Comparison of ENCODE assay signal across 22 mouse cellular contexts in the genomic region with DNA sequence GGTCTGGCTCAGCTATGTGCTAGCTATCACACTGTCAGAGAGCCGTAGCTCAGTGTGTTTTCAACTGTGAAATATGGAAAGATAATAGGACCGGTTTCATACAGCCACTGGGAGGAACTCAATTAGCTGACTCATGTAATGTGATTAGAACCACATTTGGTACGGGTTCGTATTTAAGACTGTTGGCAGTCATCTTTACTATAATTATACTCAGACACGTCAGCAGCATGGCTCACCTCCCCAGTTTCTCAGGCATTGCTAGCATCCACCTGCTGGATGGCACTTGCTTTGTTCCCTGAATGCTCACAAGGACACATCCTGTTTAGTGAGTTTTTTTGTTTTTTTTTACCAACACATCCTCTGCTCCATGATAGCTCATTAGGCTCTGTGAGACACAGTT. TPM values are rescaled to one million over a fixed set of nuclear protein-coding genes. Genes with fewer than 3 reads are reported as not detected.
DNase-seq lines count a peak whose midpoint lies in the region; ATAC-seq lines count a peak whose summit lies in the region.
"Had no signal": no experiment of that assay in that cellular context is flagged by ENCODE, and none has a peak within 500 bp of the region (broad histone marks: within the 10 kb centered on the region; RNA-seq: fewer than 3 reads in every experiment).

No protein-coding gene starts in this region.

- H3K27me3 ChIP-seq in forebrain, embryonic 14.5 days (replicated peaks; ENCODE audit: control insufficient read depth, insufficient read depth, low read length), result no peaks in the 10 kb centered on the region
- H3K27me3 ChIP-seq in forebrain, embryonic 10.5 days (ENCODE audit: poor library complexity, severe bottlenecking), result no peaks in the 10 kb centered on the region
- H3K27me3 ChIP-seq in neural tube, embryonic 13.5 days, result no peaks in the 10 kb centered on the region
- H3K27me3 ChIP-seq: heart, embryonic 13.5 days; intestine, embryonic 15.5 days; stomach, embryonic 15.5 days had no signal

- ATAC-seq in forebrain, embryonic 14.5 days, result no peak
- ATAC-seq in neural tube, embryonic 13.5 days (ENCODE audit: low read depth), result no peak
- ATAC-seq: forebrain, embryonic 16.5 days; intestine, embryonic 15.5 days had no signal

- peak; percentile 30 for DNase-seq in forebrain, embryonic 14.5 days (ENCODE audit: low spot score)
- no peak for DNase-seq in forebrain, embryonic 10.5 days (ENCODE audit: extremely low spot score, low spot score)
- no peak for DNase-seq in neural tube, embryonic 10.5 days (ENCODE audit: extremely low spot score, low spot score)
- peak; percentile 45 for DNase-seq in Muller cell, postnatal 12 days (ENCODE audit: inconsistent ontology term)
- DNase-seq in right cerebral cortex, postnatal 36 days (ENCODE audit: low spot score in 2 of 2), result peak; percentile 20 to 43
- DNase-seq in heart, postnatal 36 days, result no peak
- no peak for DNase-seq in natural killer cell, adult 2 months (ENCODE audit: low spot score in 2 of 2)
- DNase-seq: cerebellum, postnatal 14 days; gastrocnemius, adult 2 months; heart, adult 11 months; kidney, postnatal 4 days; lung, embryonic 14.5 days; lung, postnatal 4 days; spleen, adult 18-20 months had no signal

- WGBS in forebrain, embryonic 14.5 days, result 44% methylated on average over 5 of the region's 5 CpGs
- 72% methylated on average over 5 of the region's 5 CpGs for WGBS in forebrain, embryonic 10.5 days
- 62% methylated on average over 5 of the region's 5 CpGs for WGBS in neural tube, embryonic 13.5 days

- no peaks in the 10 kb centered on the region for H3K9me3 ChIP-seq in forebrain, embryonic 14.5 days (replicated peaks; ENCODE audit: control insufficient read depth, low read length)
- no peaks in the 10 kb centered on the region for H3K9me3 ChIP-seq in forebrain, embryonic 10.5 days
- H3K9me3 ChIP-seq in neural tube, embryonic 13.5 days, result no peaks in the 10 kb centered on the region
- H3K9me3 ChIP-seq: heart, embryonic 13.5 days; intestine, embryonic 15.5 days; midbrain, embryonic 10.5 days; stomach, embryonic 15.5 days had no signal

- intact Hi-C loops in heart, postnatal 36 days (cut with DNase I), result no loop called here

- H3K27ac ChIP-seq in forebrain, embryonic 14.5 days (ENCODE audit: low read depth, low read length), result no peak overlapping the region
- H3K27ac ChIP-seq in forebrain, embryonic 10.5 days, result no peak overlapping the region
- H3K27ac ChIP-seq in neural tube, embryonic 13.5 days (replicated peaks), result 0 out of 2 replicates have a peak overlapping the region, but pooled peaks have one; percentile 9
- H3K27ac ChIP-seq: gastrocnemius, adult 2 months; heart, embryonic 13.5 days; intestine, embryonic 15.5 days; midbrain, embryonic 10.5 days; stomach, embryonic 15.5 days had no signal

- no peak overlapping the region for H3K4me3 ChIP-seq in forebrain, embryonic 14.5 days (ENCODE audit: low read depth, low read length)
- no peak overlapping the region for H3K4me3 ChIP-seq in forebrain, embryonic 10.5 days
- no peak overlapping the region for H3K4me3 ChIP-seq in neural tube, embryonic 13.5 days
- H3K4me3 ChIP-seq: gastrocnemius, adult 2 months; heart, embryonic 13.5 days; intestine, embryonic 15.5 days; midbrain, embryonic 10.5 days; stomach, embryonic 15.5 days had no signal

- H3K36me3 ChIP-seq in forebrain, embryonic 14.5 days (ENCODE audit: control insufficient read depth, insufficient read depth, low read length), result no peaks in the 10 kb centered on the region
- H3K36me3 ChIP-seq in forebrain, embryonic 10.5 days (replicated peaks), result no peaks in the 10 kb centered on the region
- H3K36me3 ChIP-seq in neural tube, embryonic 13.5 days, result no peaks in the 10 kb centered on the region
- H3K36me3 ChIP-seq: heart, embryonic 13.5 days; intestine, embryonic 15.5 days; midbrain, embryonic 10.5 days; stomach, embryonic 15.5 days had no signal

- H3K4me1 ChIP-seq in forebrain, embryonic 14.5 days (ENCODE audit: control insufficient read depth, insufficient read depth, low read length), result no peaks in the 10 kb centered on the region; the same call in 1 of the 2 replicates
- peaks cover 7% of the 10 kb centered on the region for H3K4me1 ChIP-seq in forebrain, embryonic 10.5 days
- peaks cover 12% of the 10 kb centered on the region for H3K4me1 ChIP-seq in neural tube, embryonic 13.5 days (replicated peaks)

- no peak overlapping the region for H3K9ac ChIP-seq in forebrain, embryonic 14.5 days (ENCODE audit: low read length)
- no peak overlapping the region for H3K9ac ChIP-seq in neural tube, embryonic 13.5 days
- H3K9ac ChIP-seq: heart, embryonic 13.5 days; intestine, embryonic 15.5 days; lung, embryonic 14.5 days; stomach, embryonic 15.5 days had no signal

- no peak overlapping the region for H3K4me2 ChIP-seq in forebrain, embryonic 14.5 days (ENCODE audit: low read length)
- H3K4me2 ChIP-seq in neural tube, embryonic 13.5 days, result no peak overlapping the region
- H3K4me2 ChIP-seq: heart, embryonic 13.5 days; intestine, embryonic 15.5 days; liver, embryonic 11.5 days; lung, embryonic 14.5 days; stomach, embryonic 15.5 days had no signal

RNA-seq across cellular contexts. Expression of a gene that starts 52.5 kb away (rescaled TPM):
- 0.11 and 0.26 TPM in 2 replicates for polyA plus RNA-seq in forebrain, embryonic 14.5 days (2014; fragmentation: Nextera tagmentation; extraction: Ambion mirVana)
- 0.32 and 0.45 TPM in 2 replicates for polyA plus RNA-seq in forebrain, embryonic 10.5 days (2016; fragmentation: Nextera tagmentation; extraction: Ambion mirVana)
- polyA plus RNA-seq in neural tube, embryonic 13.5 days (2015; fragmentation: Nextera tagmentation; extraction: Ambion mirVana), result 0.39 and 0.58 TPM in 2 replicates
- 1 to 10 TPM; 1.4 TPM for total RNA-seq in heart, postnatal 36 days (2021)
- total RNA-seq: hematopoietic stem cell, adult 5-6 weeks had no signal

Comparison
In these comparisons a context has a peak if more than half of its experiments do, and no peak if none do; other contexts are left out.
1. DNase-seq: peak in forebrain, embryonic 14.5 days (single experiment), Muller cell, postnatal 12 days (single experiment) and right cerebral cortex, postnatal 36 days (2 of 2); none in forebrain, embryonic 10.5 days (single experiment), neural tube, embryonic 10.5 days (single experiment), heart, postnatal 36 days (0 of 2) and natural killer cell, adult 2 months (0 of 2).